Mouse (Mus musculus): ENCODE data around the gene Cubn. TPM values are rescaled to one million over a fixed set of nuclear protein-coding genes. Genes with fewer than 3 reads are reported as not detected.
A peak's percentile ranks its signal among the peaks of the same experiment; 100 is the strongest.

Gene Cubn
- polyA plus RNA-seq, 1 experiment from 2014 or later, result 0.18 TPM

DNA sequence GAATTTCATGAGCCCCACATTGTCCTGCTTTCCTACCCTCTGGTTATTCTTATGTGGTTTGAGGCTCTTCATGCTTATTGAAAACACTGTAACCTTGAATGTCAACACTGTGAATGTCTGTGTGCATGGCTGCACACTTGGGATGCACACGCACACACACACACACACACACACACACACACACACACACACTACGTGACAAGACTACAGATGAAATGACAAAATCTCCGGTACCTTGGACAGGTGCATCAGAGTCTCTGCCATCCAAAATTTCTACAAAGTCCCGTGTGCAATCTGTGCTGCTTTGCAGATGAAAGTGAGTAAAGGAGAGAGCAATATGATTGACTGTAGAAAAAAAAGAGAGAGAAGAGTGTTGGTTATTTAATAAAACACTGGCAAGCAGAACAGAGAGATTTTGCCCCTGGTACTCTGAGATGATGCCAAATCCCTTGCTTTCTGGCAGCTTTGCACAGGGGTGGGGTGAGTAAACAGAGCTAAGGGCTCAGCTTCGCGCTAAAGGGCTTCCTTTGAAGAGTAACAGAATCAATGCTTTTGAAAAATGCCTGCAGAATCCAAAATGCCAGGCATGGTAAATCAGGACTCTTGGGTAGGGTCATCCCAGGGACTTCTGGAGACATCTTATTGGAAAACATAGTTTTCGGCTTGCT lies 133.6 kb downstream of the Cubn start:
- WGBS, result 35% methylated on average over 7 of the region's 7 CpGs
- no peak overlapping the region for H3K27ac ChIP-seq (ENCODE audit: low read length)
- ATAC-seq, result peak; percentile 88

DNA sequence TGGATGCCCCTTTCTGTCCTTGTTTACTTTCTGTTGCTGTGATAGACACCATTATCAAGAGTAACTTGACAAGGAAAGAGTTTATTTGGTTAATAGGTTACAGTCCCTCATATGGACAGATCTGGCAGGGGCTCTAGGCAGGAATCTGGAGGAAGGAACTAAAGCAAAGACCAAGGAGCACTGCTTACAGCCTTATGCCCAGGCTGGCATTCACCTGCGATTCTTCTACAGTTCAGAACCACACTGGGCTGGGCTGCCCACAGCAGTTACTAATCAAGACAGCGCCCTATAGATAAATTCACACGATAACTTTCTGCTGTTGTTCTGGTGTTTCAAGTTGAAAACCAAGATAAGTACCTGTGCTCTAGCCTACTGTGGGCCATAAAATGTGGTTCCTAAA lies 138.8 kb downstream of the Cubn start:
- ATAC-seq, result no peak
- Histone ChIP-seq H3K27ac (ENCODE audit: low read length) (no peak overlapping the region), H3K27me3 (replicated peaks; ENCODE audit: control insufficient read depth, insufficient read depth, low read length) (no peaks in the 10 kb centered on the region), H3K4me3 (replicated peaks; ENCODE audit: low read length) (no peak overlapping the region), H3K36me3 (ENCODE audit: control insufficient read depth, insufficient read depth) (no peaks in the 10 kb centered on the region), H3K9ac (replicated peaks; ENCODE audit: low read depth, low read length) (no peak overlapping the region), H3K4me1 (replicated peaks; ENCODE audit: control insufficient read depth, insufficient read depth, low read length) (no peaks in the 10 kb centered on the region), H3K9me3 (ENCODE audit: control insufficient read depth, low read length) (no peaks in the 10 kb centered on the region), H3K4me2 (ENCODE audit: low read length) (no peak overlapping the region)
- WGBS, result 99% methylated on average over 3 of the region's 3 CpGs

More for the DNA sequence above, 133.6 kb downstream of the Cubn start:
- Histone ChIP-seq H3K4me1 (replicated peaks; ENCODE audit: control insufficient read depth, insufficient read depth, low read length) (peaks cover 4% of the 10 kb centered on the region; the same call in 1 of the 2 replicates), H3K36me3 (ENCODE audit: control insufficient read depth, insufficient read depth) (no peaks in the 10 kb centered on the region), H3K4me2 (ENCODE audit: low read length) (no peak overlapping the region), H3K27me3 (replicated peaks; ENCODE audit: control insufficient read depth, insufficient read depth, low read length) (no peaks in the 10 kb centered on the region), H3K4me3 (replicated peaks; ENCODE audit: low read length) (no peak overlapping the region), H3K9me3 (ENCODE audit: control insufficient read depth, low read length) (no peaks in the 10 kb centered on the region), H3K9ac (replicated peaks; ENCODE audit: low read depth, low read length) (no peak overlapping the region)

DNA sequence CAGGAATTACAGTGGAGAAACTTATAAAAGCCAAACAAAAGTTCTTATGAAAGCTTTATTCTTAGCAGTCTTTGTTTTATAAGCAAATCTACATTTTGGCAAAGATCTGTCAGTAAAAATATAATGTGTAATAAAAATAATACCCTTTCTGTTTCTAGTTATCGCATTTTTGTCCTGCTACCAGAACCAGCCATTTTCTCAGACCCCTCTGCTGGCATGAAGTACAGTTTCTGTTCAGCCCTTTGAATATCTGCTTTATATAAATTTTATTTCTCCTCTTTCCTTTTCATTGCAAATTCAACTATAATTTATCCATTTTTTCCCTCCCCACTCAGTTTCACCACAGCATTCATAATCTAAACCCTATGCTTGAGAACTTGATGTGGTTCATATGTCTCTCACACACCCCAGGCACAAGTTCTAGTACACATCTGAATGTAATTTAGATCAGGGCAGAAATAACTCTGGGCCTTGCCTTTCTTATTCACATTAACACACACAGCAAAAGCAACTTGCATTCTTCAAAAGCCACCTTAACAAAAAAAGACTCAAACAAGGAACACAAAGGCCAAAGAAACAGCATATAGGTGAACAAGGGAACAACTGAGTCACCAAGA lies 139.4 kb downstream of the Cubn start:
- H3K9ac ChIP-seq (replicated peaks; ENCODE audit: low read depth, low read length), result no peak overlapping the region
- H3K9me3 ChIP-seq (ENCODE audit: control insufficient read depth, low read length), result no peaks in the 10 kb centered on the region
- ATAC-seq, result no peak
- 92% methylated on average over 1 of the region's 1 CpGs for WGBS
- H3K27ac ChIP-seq (ENCODE audit: low read length), result no peak overlapping the region
- no peaks in the 10 kb centered on the region for H3K4me1 ChIP-seq (replicated peaks; ENCODE audit: control insufficient read depth, insufficient read depth, low read length)
- H3K4me3 ChIP-seq (replicated peaks; ENCODE audit: low read length), result no peak overlapping the region
- H3K36me3 ChIP-seq (ENCODE audit: control insufficient read depth, insufficient read depth), result no peaks in the 10 kb centered on the region
- no peak overlapping the region for H3K4me2 ChIP-seq (ENCODE audit: low read length)
- no peaks in the 10 kb centered on the region for H3K27me3 ChIP-seq (replicated peaks; ENCODE audit: control insufficient read depth, insufficient read depth, low read length)

DNA sequence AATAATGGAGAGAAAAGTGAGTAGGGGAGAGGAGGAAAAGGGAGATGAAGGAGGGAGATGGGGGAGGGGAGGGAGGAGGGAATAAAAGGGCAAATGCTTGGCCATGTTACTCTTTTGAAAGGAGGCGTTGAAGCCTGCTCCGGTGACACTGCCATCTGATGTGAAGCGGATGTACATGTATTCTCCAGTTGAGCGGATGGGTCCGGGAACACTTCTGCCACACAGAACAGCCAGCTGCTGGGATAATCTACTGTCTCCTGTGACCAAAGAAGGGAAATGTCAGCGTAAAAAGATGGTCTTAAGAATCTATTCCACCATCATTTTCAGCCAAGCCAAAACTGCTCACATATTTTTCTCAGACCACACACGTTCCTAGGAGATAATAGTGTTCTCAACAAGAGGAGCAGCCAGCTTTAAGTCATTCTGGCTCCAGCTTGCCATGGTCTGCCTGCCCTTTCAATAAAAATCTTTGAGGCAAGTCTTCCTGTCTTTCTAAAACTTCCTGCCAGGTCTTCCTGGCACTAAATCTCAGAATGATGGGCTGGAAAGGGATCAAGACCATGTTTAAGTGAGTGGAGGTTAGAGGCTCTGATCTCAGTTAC lies 149.2 kb downstream of the Cubn start:
- Histone ChIP-seq H3K9ac (replicated peaks; ENCODE audit: low read depth, low read length) (no peak overlapping the region), H3K4me2 (ENCODE audit: low read length) (no peak overlapping the region), H3K4me1 (replicated peaks; ENCODE audit: control insufficient read depth, insufficient read depth, low read length) (no peaks in the 10 kb centered on the region), H3K27me3 (replicated peaks; ENCODE audit: control insufficient read depth, insufficient read depth, low read length) (no peaks in the 10 kb centered on the region), H3K4me3 (replicated peaks; ENCODE audit: low read length) (no peak overlapping the region), H3K27ac (ENCODE audit: low read length) (no peak overlapping the region), H3K9me3 (ENCODE audit: control insufficient read depth, low read length) (no peaks in the 10 kb centered on the region), H3K36me3 (ENCODE audit: control insufficient read depth, insufficient read depth) (no peaks in the 10 kb centered on the region)
- ATAC-seq, result no peak
- WGBS, result 64% methylated on average over 7 of the region's 7 CpGs

DNA sequence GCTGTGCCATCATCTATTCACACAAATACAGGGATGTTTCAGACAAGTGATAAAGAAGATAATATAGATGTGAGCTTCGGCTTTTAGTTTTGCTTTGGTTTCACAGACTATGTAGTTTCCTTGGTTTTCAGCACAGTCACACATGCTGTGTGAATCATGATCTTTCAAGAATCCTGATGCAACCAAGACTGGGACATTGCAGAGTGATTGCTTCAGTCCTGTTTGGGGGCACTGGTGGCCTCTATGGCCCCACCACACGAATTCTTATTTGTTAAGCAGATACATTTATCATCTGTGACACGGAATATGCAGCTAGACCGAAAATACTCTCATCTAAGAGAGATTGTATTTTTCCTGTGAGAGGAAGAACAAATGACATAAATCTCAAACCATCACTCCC lies 156.2 kb downstream of the Cubn start:
- H3K36me3 ChIP-seq (ENCODE audit: control insufficient read depth, insufficient read depth), result no peaks in the 10 kb centered on the region
- ATAC-seq, result no peak
- H3K4me1 ChIP-seq (replicated peaks; ENCODE audit: control insufficient read depth, insufficient read depth, low read length), result no peaks in the 10 kb centered on the region
- no peaks in the 10 kb centered on the region for H3K27me3 ChIP-seq (replicated peaks; ENCODE audit: control insufficient read depth, insufficient read depth, low read length)
- no peak overlapping the region for H3K4me3 ChIP-seq (replicated peaks; ENCODE audit: low read length)
- H3K27ac ChIP-seq (ENCODE audit: low read length), result no peak overlapping the region
- WGBS, result 84% methylated on average over 4 of the region's 4 CpGs
- no peak overlapping the region for H3K4me2 ChIP-seq (ENCODE audit: low read length)
- H3K9ac ChIP-seq (replicated peaks; ENCODE audit: low read depth, low read length), result no peak overlapping the region
- H3K9me3 ChIP-seq (ENCODE audit: control insufficient read depth, low read length), result no peaks in the 10 kb centered on the region

DNA sequence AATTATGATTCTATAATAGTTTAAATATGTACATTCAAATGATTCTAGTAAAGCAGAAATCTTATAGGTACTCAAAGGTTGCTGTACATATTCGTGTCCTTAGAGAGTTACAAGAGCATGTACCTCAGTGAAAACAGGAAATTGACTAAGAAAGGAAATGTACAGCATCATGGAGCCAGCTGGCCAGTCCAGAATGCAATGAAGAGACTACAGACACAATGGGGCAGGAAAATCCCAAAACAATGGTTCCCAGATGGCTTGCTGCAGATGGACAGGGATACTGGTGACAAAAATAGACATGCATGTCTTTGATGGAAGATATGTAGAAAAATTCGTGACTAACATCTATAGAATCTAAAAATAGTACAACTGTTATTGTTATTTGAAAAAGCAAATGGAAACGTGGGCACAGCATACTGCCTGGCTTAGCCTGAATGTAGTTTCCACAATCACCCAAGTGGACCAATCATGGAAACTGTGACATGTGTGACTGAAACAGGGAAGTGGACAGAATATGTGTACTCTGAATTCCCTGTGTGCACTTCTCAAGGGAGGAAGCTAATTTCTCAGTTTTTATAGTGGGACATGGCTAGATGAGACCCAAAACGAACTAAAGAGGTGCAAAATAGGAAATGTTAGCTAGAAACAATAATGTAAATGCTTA lies 161.7 kb downstream of the Cubn start:
- H3K4me3 ChIP-seq (replicated peaks; ENCODE audit: low read length), result no peak overlapping the region
- 74% methylated on average over 4 of the region's 4 CpGs for WGBS
- no peak for ATAC-seq

DNA sequence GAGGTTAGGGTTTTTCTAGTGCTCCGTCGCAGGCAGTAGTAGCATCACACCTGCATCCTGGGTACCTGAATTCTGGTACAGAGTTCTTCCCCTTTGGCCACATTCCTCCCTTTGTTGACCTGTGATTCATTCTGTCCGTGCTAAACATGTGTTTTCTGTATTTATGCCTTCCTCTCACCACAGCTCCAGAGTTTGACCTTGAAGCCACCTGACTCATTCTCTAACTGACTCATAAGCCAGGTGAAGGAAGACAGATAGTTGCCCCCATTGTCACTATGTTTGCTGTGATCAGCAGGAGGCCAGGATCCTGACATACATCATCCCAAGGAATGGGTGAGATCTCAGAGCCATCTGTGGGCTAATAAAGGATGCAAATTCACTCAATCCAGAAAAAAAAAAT lies 188.2 kb downstream of the Cubn start:
- no peaks in the 10 kb centered on the region for H3K27me3 ChIP-seq (replicated peaks; ENCODE audit: control insufficient read depth, insufficient read depth, low read length)
- no peak for ATAC-seq
- WGBS, result 89% methylated on average over 3 of the region's 3 CpGs

More for the DNA sequence above, 161.7 kb downstream of the Cubn start:
- H3K4me2 ChIP-seq (ENCODE audit: low read length), result no peak overlapping the region
- H3K27ac ChIP-seq (ENCODE audit: low read length), result no peak overlapping the region
- no peaks in the 10 kb centered on the region for H3K27me3 ChIP-seq (replicated peaks; ENCODE audit: control insufficient read depth, insufficient read depth, low read length)
- no peaks in the 10 kb centered on the region for H3K4me1 ChIP-seq (replicated peaks; ENCODE audit: control insufficient read depth, insufficient read depth, low read length)
- H3K9me3 ChIP-seq (ENCODE audit: control insufficient read depth, low read length), result no peaks in the 10 kb centered on the region
- no peak overlapping the region for H3K9ac ChIP-seq (replicated peaks; ENCODE audit: low read depth, low read length)
- H3K36me3 ChIP-seq (ENCODE audit: control insufficient read depth, insufficient read depth), result no peaks in the 10 kb centered on the region

DNA sequence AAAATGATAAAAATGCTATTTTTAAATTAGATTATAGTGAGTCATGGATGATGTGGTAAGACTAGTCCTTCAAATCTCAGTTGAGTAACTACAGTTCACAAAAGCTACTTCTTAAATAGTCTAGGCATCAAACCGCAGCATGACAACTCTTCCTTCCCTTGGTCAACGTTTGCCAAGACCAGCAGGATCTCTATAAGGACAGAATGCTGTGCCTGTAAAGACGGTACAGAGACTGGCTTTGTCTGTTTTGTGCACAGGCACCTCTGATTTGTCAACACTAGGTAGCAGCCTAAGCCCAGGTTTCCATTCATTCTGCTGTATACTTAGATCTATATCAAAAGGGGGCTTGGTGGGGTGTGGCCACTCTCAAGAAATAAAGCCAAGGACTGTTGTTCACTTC lies 192.6 kb downstream of the Cubn start:
- peak; percentile 87 for ATAC-seq
- Histone ChIP-seq H3K4me2 (ENCODE audit: low read length) (no peak overlapping the region), H3K4me1 (replicated peaks; ENCODE audit: control insufficient read depth, insufficient read depth, low read length) (no peaks in the 10 kb centered on the region), H3K27me3 (replicated peaks; ENCODE audit: control insufficient read depth, insufficient read depth, low read length) (no peaks in the 10 kb centered on the region), H3K27ac (ENCODE audit: low read length) (no peak overlapping the region), H3K4me3 (replicated peaks; ENCODE audit: low read length) (no peak overlapping the region), H3K36me3 (ENCODE audit: control insufficient read depth, insufficient read depth) (no peaks in the 10 kb centered on the region), H3K9ac (replicated peaks; ENCODE audit: low read depth, low read length) (no peak overlapping the region), H3K9me3 (ENCODE audit: control insufficient read depth, low read length) (no peaks in the 10 kb centered on the region)
- WGBS, result 17% methylated on average over 3 of the region's 3 CpGs

More for the DNA sequence above, 188.2 kb downstream of the Cubn start:
- Histone ChIP-seq H3K9ac (replicated peaks; ENCODE audit: low read depth, low read length) (no peak overlapping the region), H3K4me2 (ENCODE audit: low read length) (no peak overlapping the region), H3K9me3 (ENCODE audit: control insufficient read depth, low read length) (peaks cover 3% of the 10 kb centered on the region; the same call in 1 of the 2 replicates), H3K4me3 (replicated peaks; ENCODE audit: low read length) (no peak overlapping the region), H3K4me1 (replicated peaks; ENCODE audit: control insufficient read depth, insufficient read depth, low read length) (no peaks in the 10 kb centered on the region), H3K36me3 (ENCODE audit: control insufficient read depth, insufficient read depth) (no peaks in the 10 kb centered on the region), H3K27ac (ENCODE audit: low read length) (no peak overlapping the region)

DNA sequence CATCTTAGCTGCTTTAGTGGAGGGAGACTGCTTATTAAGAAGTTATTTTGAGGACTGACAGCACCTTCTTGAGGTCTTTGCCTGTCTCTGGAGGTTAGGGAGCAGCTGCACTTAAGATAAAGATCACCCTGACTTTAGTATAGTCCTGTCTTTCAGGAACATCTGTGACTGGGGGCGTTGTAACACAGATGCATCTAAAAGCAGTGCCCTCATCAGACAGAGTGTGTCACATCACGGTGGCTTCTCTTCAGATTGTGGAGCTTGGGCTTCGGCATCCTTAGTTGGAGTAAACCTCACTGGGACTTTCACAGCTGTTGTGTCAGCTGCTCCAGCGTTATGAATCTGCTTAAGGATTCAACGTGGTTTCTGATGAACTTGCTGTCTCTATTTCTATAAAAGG lies 193.9 kb downstream of the Cubn start:
- no peak overlapping the region for H3K4me3 ChIP-seq (replicated peaks; ENCODE audit: low read length)
- 57% methylated on average over 5 of the region's 5 CpGs for WGBS

More for the DNA sequence above, 193.9 kb downstream of the Cubn start:
- H3K9me3 ChIP-seq (ENCODE audit: control insufficient read depth, low read length), result no peaks in the 10 kb centered on the region
- H3K4me2 ChIP-seq (ENCODE audit: low read length), result no peak overlapping the region
- H3K9ac ChIP-seq (replicated peaks; ENCODE audit: low read depth, low read length), result no peak overlapping the region
- no peak for ATAC-seq
- no peaks in the 10 kb centered on the region for H3K27me3 ChIP-seq (replicated peaks; ENCODE audit: control insufficient read depth, insufficient read depth, low read length)
- no peaks in the 10 kb centered on the region for H3K4me1 ChIP-seq (replicated peaks; ENCODE audit: control insufficient read depth, insufficient read depth, low read length)
- no peak overlapping the region for H3K27ac ChIP-seq (ENCODE audit: low read length)
- no peaks in the 10 kb centered on the region for H3K36me3 ChIP-seq (ENCODE audit: control insufficient read depth, insufficient read depth)
